Mouse (Mus musculus) liver, postnatal 0 days (tissue): Measurements from ENCODE around the gene Prm2. TPM values are rescaled to one million over a fixed set of nuclear protein-coding genes. Genes with fewer than 3 reads are reported as not detected.

Experiments
- ATAC-seq: fragments of 200-750 bp; cut with Nextera tagmentation; 2 replicates; pipeline ENCODE4 v1.8.0; 2017; ENCODE audit warnings: mild to moderate bottlenecking, moderate library complexity
- DNase-seq: peaks from one replicate; pipeline ENCODE4 v3.0.0-alpha.2; 2016
- H3K27ac ChIP-seq: fragments of 300-500 bp; sonication (generic); 2 replicates; pipeline ENCODE4 v1.5.1; 2014; ENCODE audit warnings: antibody characterized with exemption, moderate library complexity, mild to moderate bottlenecking, low read depth
- H3K27me3 ChIP-seq: fragments of 300-500 bp; sonication (generic); 2 replicates; pipeline ENCODE4 v1.6.1; 2014; ENCODE audit warnings: low read length, control low read depth, mixed read lengths; ENCODE audit not compliant: insufficient read depth
- H3K36me3 ChIP-seq: fragments of 300-500 bp; sonication (generic); replicated peaks from 2 replicates; pipeline ENCODE4 v1.6.1; 2014; ENCODE audit warnings: mild to moderate bottlenecking, control low read depth, low read length, moderate library complexity, mixed read lengths; ENCODE audit not compliant: insufficient read depth
- H3K4me1 ChIP-seq: fragments of 300-500 bp; sonication (generic); 2 replicates; pipeline ENCODE4 v1.6.1; 2014; ENCODE audit warnings: antibody characterized with exemption, mild to moderate bottlenecking, control low read depth; ENCODE audit not compliant: insufficient read depth
- H3K4me2 ChIP-seq: fragments of 300-500 bp; sonication (generic); 2 replicates; pipeline ENCODE4 v1.6.1; 2014; ENCODE audit warnings: low read depth, mild to moderate bottlenecking, low read length, moderate library complexity, mixed read lengths
- H3K4me3 ChIP-seq: fragments of 300-500 bp; sonication (generic); 2 replicates; pipeline ENCODE4 v1.5.1; 2014; ENCODE audit warnings: low read depth, low read length
- H3K9ac ChIP-seq: fragments of 300-500 bp; sonication (generic); replicated peaks from 2 replicates; pipeline ENCODE4 v1.6.1; 2014; ENCODE audit warnings: mild to moderate bottlenecking, moderate library complexity
- H3K9me3 ChIP-seq: fragments of 300-500 bp; sonication (generic); 2 replicates; pipeline ENCODE4 v1.6.1; 2016; ENCODE audit warnings: mild to moderate bottlenecking, control low read depth, low read length, mixed read lengths
- CTCF ChIP-seq: sonication (generic); IDR thresholded peaks from 2 replicates; pipeline ENCODE4 v1.5.1; 2016; ENCODE audit warnings: antibody characterized with exemption, low read depth
- EP300 ChIP-seq: IDR thresholded peaks from 2 replicates; pipeline ENCODE4 v1.6.1; 2016; ENCODE audit warnings: antibody characterized with exemption, low read depth, mild to moderate bottlenecking
- WGBS: fragments of 180-500 bp; shearing (Covaris S2); extraction: QIAGEN DNeasy Blood & Tissue Kit; methylation state at CpG from one replicate; pipeline ENCODE4 v1.1.7; 2014; ENCODE audit not compliant: insufficient replicate concordance; 5-methylcytosine and 5-hydroxymethylcytosine counted together
- polyA plus RNA-seq: library from polyadenylated mRNA; unstranded; fragments of >200 nt; fragmentation: Nextera tagmentation; extraction: Ambion mirVana; gene quantifications from 2 replicates; pipeline ENCODE4 v1.2.1, GENCODE M21; 2015

Prm2 gene
- not detected in 2 replicates for polyA plus RNA-seq

DNA sequence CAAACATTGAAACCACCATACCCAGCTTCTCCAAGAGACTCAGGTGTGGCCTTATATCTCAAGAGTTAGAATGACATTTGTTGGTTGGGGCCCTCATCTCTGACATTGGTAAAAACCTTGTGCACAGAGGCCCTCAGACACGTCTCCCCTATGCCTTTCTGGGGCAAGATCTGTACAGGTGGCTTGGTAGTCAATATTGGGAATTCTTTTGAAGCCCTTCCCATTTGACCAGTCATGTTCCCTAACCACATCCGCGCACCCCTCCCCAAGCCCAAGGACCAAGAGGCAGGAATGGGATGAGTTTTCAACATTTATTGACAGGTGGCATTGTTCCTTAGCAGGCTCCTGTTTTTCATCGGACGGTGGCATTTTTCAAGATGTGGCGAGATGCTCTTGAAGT is at the start of gene Prm2:
Gene Prm2, minus strand, starts transcription at position 101 of the 400 bp plus-strand sequence.
- Histone ChIP-seq H3K4me2 (no peak within 1 kb of the TSS), H3K27me3 (peaks cover 2% of the 10 kb centered on the region; the same call in 1 of the 2 replicates), H3K36me3 (no peaks in the 10 kb centered on the region), H3K4me3 (no peak within 1 kb of the TSS), H3K27ac (no peak within 1 kb of the TSS), H3K4me1 (no peaks in the 10 kb centered on the region), H3K9me3 (no peaks in the 10 kb centered on the region), H3K9ac (no peak within 1 kb of the TSS)
- DNase-seq (no peak), ATAC-seq (no peak)
- 69% methylated on average over 6 of the region's 6 CpGs for WGBS
- TF ChIP-seq EP300 (no peak), CTCF (no peak)

DNA sequence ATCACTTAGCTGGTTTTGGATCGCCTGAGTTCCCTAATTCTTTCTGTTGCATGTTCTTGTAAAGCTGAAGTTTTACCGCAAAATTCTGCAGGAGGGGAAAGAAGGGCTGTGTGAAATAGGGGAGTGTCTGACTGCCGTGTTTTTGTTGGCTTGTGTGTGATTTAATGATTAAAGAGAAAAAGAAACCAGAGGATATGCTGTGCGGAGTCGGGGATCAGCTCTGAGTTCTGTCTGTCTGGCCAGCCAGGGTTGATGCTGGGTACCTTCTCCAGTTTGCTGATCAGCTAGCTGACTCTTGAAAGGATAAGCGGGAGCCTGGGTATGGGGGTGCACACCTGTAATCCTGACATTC is 48.4 kb upstream of the Prm2 start:
- Histone ChIP-seq H3K27ac (peak overlapping the region; percentile 18; the same call in 1 of the 2 replicates), H3K9me3 (no peaks in the 10 kb centered on the region), H3K36me3 (0 out of 2 replicates have a peak, but pooled peaks cover 3% of the 10 kb centered on the region), H3K4me2 (peak overlapping the region; percentile 69), H3K4me1 (peaks cover 14% of the 10 kb centered on the region), H3K9ac (peak overlapping the region; percentile 36; the same call in 1 of the 2 replicates), H3K27me3 (no peaks in the 10 kb centered on the region), H3K4me3 (peak overlapping the region; percentile 27)
- 12% methylated on average over 6 of the region's 6 CpGs for WGBS
- no peak for DNase-seq
- TF ChIP-seq EP300, result no peak
- no peak for TF ChIP-seq CTCF
- peak; percentile 40; the same call in 1 of the 2 replicates for ATAC-seq

DNA sequence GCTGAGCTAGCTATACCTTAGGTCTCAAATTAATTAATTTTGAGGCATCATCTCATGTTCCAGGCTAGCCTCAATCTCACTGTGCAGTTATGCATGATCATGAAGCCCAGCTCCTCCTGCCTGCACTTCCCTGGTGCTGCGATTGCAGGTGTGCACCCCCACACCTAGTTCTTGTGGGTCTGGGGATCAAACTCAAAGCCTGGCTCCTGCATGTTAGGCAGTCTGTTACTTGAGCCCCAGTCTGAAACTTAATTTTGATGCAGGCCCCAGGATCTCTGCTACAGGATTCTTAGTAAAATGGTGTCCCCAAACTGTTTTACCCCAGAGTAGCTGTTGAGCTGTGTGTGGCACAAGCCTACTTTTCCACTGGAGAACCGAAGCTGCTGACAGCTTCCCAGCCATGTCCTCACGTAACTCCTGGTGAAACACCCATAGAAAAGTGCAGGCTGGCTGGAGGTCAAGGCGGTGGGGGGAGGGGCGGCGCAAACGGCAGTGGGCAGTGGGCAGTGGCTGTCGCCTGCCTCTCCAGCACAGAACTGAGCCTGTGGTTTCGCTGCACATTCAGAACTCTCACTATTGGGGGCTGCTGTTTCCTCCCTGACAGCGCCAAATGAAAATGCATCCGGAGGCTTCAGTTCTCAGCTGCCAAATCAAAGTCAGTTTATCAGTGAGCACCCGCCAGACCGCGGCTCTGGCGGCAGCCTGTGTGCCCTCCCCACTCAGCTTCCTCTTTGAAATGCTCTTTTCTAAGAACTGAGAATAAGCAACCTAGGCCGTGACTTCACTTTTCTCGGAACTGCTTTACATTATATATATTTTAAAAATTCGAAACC is 47.8 kb upstream of the Prm2 start:
- H3K27ac ChIP-seq, result no peak overlapping the region; the same call in 1 of the 2 replicates
- peak overlapping the region; percentile 27 for H3K4me3 ChIP-seq
- H3K4me2 ChIP-seq, result peak overlapping the region; percentile 69
- peak; percentile 62 for DNase-seq
- no peaks in the 10 kb centered on the region for H3K9me3 ChIP-seq
- 6% methylated on average over 18 of the region's 18 CpGs for WGBS
- H3K4me1 ChIP-seq, result peaks cover 18% of the 10 kb centered on the region
- H3K9ac ChIP-seq, result peak overlapping the region; percentile 36; the same call in 1 of the 2 replicates
- peak; percentile 43; the same call in 1 of the 2 replicates for ATAC-seq
- H3K36me3 ChIP-seq, result 0 out of 2 replicates have a peak, but pooled peaks cover 3% of the 10 kb centered on the region
- H3K27me3 ChIP-seq, result no peaks in the 10 kb centered on the region
- no peak; the same call in 1 of the 2 replicates for TF ChIP-seq EP300
- no peak for TF ChIP-seq CTCF

DNA sequence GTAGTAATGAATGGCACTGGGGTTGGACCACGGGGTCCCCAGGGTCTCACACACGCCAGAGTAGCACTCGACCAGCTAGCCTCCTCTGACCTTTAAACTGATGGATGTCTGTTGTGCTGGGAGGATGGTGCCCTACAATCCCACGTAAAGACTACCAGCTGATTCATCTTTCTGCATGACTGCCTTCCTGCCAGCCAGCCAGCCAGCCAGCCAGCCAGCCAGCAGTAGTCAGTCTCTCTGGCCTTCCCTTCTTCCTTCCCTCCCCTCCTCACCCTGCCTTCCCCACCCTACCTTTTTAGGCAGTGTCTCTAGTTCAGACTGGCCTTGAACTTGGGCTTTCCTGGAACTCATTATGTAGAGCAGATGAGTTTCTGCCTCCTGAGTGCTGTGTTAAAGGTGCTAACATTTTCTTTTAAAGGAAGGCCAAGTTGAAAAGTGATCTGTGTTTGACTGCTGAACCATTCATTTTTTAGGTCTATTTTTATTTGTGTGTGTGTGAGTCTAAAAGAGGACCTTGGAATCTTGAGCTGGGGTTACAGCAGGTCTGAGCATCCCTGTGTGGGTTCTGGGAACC is 46.4 kb upstream of the Prm2 start:
- Histone ChIP-seq H3K4me1 (peaks cover 30% of the 10 kb centered on the region), H3K27ac (no peak overlapping the region), H3K27me3 (no peaks in the 10 kb centered on the region), H3K9ac (no peak overlapping the region), H3K4me2 (no peak overlapping the region), H3K4me3 (no peak overlapping the region), H3K9me3 (no peaks in the 10 kb centered on the region), H3K36me3 (0 out of 2 replicates have a peak, but pooled peaks cover 3% of the 10 kb centered on the region)
- WGBS, result 79% methylated on average over 4 of the region's 4 CpGs
- ATAC-seq, result no peak
- no peak for DNase-seq
- TF ChIP-seq CTCF (no peak), EP300 (no peak)

DNA sequence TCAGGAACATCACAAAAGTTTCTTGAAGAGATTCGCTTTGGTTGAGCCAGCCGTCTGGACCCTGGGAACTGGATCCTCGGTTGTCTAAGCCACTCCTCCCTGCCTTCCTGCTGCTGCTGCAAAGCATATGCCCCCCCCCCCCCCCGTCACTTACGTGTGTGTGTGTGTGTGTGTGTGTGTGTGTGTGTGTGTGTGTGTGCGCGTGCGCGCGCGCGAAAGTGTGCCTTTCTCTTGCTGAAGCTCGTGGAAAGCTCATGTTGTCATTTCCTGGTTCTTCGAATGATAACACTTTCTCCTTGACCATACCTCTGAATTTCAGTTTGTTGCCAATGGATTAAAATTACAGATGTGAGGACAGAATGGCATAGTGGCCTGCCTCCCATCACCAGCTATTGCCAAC is 44.1 kb upstream of the Prm2 start:
- DNase-seq (no peak), ATAC-seq (no peak)
- Histone ChIP-seq H3K27ac (no peak overlapping the region), H3K4me2 (no peak overlapping the region), H3K9ac (no peak overlapping the region), H3K4me1 (peaks cover 40% of the 10 kb centered on the region), H3K4me3 (no peak overlapping the region), H3K27me3 (no peaks in the 10 kb centered on the region), H3K36me3 (0 out of 2 replicates have a peak, but pooled peaks cover 3% of the 10 kb centered on the region), H3K9me3 (no peaks in the 10 kb centered on the region)
- 75% methylated on average over 12 of the region's 14 CpGs for WGBS
- no peak for TF ChIP-seq CTCF
- no peak for TF ChIP-seq EP300

DNA sequence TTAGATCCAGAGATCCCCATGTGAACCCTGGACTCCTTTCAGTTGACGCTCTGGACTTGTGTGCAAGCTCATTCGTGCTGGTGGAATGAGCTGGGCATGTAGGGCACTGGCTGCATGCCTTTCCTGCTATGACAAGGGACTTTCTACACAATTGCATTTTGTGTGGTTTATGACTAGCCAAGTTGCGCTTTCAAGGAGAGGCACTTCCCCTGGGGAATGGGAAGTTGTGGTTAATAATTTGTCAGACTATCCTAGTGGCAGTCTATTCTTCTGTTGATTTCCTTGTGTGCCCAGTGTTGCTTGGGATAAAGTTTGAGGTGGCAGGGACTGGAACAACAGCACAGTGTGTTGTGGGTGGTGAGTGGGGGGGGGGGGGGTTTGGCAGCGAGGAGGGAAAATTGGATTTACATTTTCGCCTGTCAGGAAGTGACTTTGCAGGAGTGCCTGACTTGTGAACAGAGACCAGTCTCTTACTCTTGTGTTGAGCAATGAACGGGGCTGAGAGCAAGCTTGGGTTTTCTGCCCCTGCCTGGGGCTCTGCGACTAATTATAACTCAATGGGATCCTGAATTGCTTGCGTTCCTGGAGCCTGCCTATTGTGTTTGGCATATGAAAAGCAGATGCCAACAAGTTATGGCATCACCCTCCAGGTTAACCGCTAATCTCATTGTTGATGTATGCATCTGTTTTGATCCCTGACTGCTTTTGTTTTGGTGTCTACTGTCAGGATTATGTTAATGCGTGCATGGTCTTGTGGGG is 42.7 kb upstream of the Prm2 start:
- H3K4me1 ChIP-seq, result peaks cover 34% of the 10 kb centered on the region
- peak overlapping the region; percentile 42 for H3K4me2 ChIP-seq
- WGBS, result 32% methylated on average over 10 of the region's 10 CpGs
- peak overlapping the region; percentile 60 for H3K27ac ChIP-seq
- H3K27me3 ChIP-seq, result no peaks in the 10 kb centered on the region
- no peak overlapping the region for H3K4me3 ChIP-seq
- ATAC-seq, result no peak
- H3K36me3 ChIP-seq, result 0 out of 2 replicates have a peak, but pooled peaks cover 3% of the 10 kb centered on the region
- DNase-seq, result peak; percentile 32
- H3K9ac ChIP-seq, result no peak overlapping the region
- H3K9me3 ChIP-seq, result no peaks in the 10 kb centered on the region
- TF ChIP-seq CTCF (no peak), EP300 (no peak)
